Mouse (Mus musculus) stomach, embryonic 14.5 days (tissue): ENCODE data around the gene Mccc2. TPM values are rescaled to one million over a fixed set of nuclear protein-coding genes. Genes with fewer than 3 reads are reported as not detected.

Source experiments
- ATAC-seq: fragments of 200-750 bp; cut with Nextera tagmentation; 2 replicates; pipeline ENCODE4 v1.8.0; 2017; ENCODE audit warnings: low read depth, moderate TSS enrichment; ENCODE audit not compliant: insufficient number of reproducible peaks, insufficient read depth, low FRiP score
- H3K27ac ChIP-seq: fragments of 300-500 bp; sonication (generic); 2 replicates; pipeline ENCODE4 v1.5.1; 2014; ENCODE audit warnings: mild to moderate bottlenecking, low read length, moderate library complexity, mixed read lengths
- H3K27me3 ChIP-seq: fragments of 300-500 bp; sonication (generic); 2 replicates; pipeline ENCODE4 v1.6.1; 2014; ENCODE audit warnings: low read length, control low read depth, mixed read lengths; ENCODE audit not compliant: control insufficient read depth, insufficient read depth
- H3K36me3 ChIP-seq: fragments of 300-500 bp; sonication (generic); 2 replicates; pipeline ENCODE4 v1.6.1; 2014; ENCODE audit warnings: mild to moderate bottlenecking, control low read depth, low read length, moderate library complexity, mixed read lengths; ENCODE audit not compliant: control insufficient read depth, insufficient read depth
- H3K4me1 ChIP-seq: fragments of 300-500 bp; sonication (generic); 2 replicates; pipeline ENCODE4 v1.6.1; 2014; ENCODE audit warnings: low read length, control low read depth, mixed read lengths; ENCODE audit not compliant: control insufficient read depth, insufficient read depth
- H3K4me2 ChIP-seq: fragments of 300-500 bp; sonication (generic); replicated peaks from 2 replicates; pipeline ENCODE4 v1.6.1; 2014; ENCODE audit warnings: low read depth, low read length, control low read depth
- H3K4me3 ChIP-seq: fragments of 300-500 bp; sonication (generic); 2 replicates; pipeline ENCODE4 v1.5.1; 2014; ENCODE audit warnings: low read depth, low read length, control low read depth
- H3K9ac ChIP-seq: fragments of 300-500 bp; sonication (generic); replicated peaks from 2 replicates; pipeline ENCODE4 v1.6.1; 2014; ENCODE audit warnings: low read depth, mild to moderate bottlenecking, control low read depth, low read length, moderate library complexity, mixed read lengths
- H3K9me3 ChIP-seq: fragments of 300-500 bp; sonication (generic); 2 replicates; pipeline ENCODE4 v1.6.1; 2016; ENCODE audit warnings: low read depth, low read length, control low read depth; ENCODE audit not compliant: control insufficient read depth
- WGBS: fragments of 180-500 bp; shearing (Covaris S2); extraction: QIAGEN DNeasy Blood & Tissue Kit; methylation state at CpG from one replicate; pipeline ENCODE4 v1.1.7; 2014; 5-methylcytosine and 5-hydroxymethylcytosine counted together
- polyA plus RNA-seq: library from polyadenylated mRNA; unstranded; fragments of >200 nt; fragmentation: Nextera tagmentation; extraction: Ambion mirVana; gene quantifications from 2 replicates; pipeline ENCODE4 v1.2.1, GENCODE M21; 2014

The Mccc2 gene
- polyA plus RNA-seq, 1 experiment from 2014 or later = 49.3 TPM

GRCm38 (mm10) chr13:99999078-99999477, 16.4 kb downstream of the Mccc2 start:
- 93% methylated on average over 3 of the region's 3 CpGs for WGBS
- Histone ChIP-seq H3K4me3 (no peak overlapping the region), H3K27ac (no peak overlapping the region), H3K9me3 (no peaks in the 10 kb centered on the region), H3K4me2 (no peak overlapping the region), H3K36me3 (no peaks in the 10 kb centered on the region), H3K27me3 (no peaks in the 10 kb centered on the region), H3K9ac (no peak overlapping the region), H3K4me1 (no peaks in the 10 kb centered on the region)
- no peak for ATAC-seq

DNA sequence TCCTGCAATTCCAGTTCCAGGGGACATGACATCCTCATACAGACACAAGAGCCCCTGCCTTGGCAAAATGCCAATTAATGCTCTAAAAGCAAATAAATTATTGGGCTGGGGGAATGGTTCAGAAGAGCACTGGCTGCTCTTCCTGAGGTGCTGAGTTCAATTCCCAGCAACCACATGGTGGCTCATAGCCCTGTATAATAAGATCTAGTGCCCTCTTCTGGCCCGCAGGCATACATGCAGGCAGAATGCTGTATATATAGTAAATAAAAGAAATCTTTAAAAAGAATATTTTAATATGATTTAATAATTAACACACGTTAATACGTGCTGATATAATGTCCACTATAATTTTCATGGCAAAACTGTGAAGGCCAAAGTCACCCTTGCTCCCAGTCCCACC, 17.3 kb downstream of the Mccc2 start:
- H3K27me3 ChIP-seq = no peaks in the 10 kb centered on the region
- ATAC-seq = no peak
- H3K9ac ChIP-seq = no peak overlapping the region
- no peak overlapping the region for H3K27ac ChIP-seq
- no peaks in the 10 kb centered on the region for H3K9me3 ChIP-seq
- H3K36me3 ChIP-seq = no peaks in the 10 kb centered on the region
- 87% methylated on average over 3 of the region's 3 CpGs for WGBS
- H3K4me2 ChIP-seq = no peak overlapping the region
- no peaks in the 10 kb centered on the region for H3K4me1 ChIP-seq
- no peak overlapping the region for H3K4me3 ChIP-seq

DNA sequence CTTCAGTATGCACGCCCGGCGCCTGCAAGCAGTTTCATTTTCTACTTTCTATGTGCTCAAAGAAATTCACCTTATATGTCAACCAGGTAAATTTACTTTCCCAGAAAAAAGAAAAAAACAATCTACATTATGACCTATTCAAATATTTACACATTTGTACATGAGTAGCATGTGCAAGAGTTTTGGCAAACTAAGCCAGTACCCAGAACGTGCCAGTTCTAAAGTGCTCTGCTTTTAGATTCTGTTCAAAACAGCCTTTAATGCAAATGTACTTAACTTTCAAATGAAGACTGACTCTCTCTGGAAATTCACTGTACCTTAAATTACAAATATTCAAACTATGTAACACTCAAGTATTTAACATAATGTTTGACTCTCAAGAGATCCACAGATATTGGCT, 25.8 kb downstream of the Mccc2 start:
- 78% methylated on average over 4 of the region's 4 CpGs for WGBS
- H3K27me3 ChIP-seq = no peaks in the 10 kb centered on the region
- H3K4me1 ChIP-seq = no peaks in the 10 kb centered on the region
- H3K4me2 ChIP-seq = no peak overlapping the region
- no peak overlapping the region for H3K9ac ChIP-seq
- ATAC-seq = no peak
- H3K27ac ChIP-seq = no peak overlapping the region
- no peaks in the 10 kb centered on the region for H3K9me3 ChIP-seq
- peaks cover 12% of the 10 kb centered on the region for H3K36me3 ChIP-seq
- no peak overlapping the region for H3K4me3 ChIP-seq

- Histone ChIP-seq H3K4me2 (no peak overlapping the region), H3K4me1 (no peaks in the 10 kb centered on the region), H3K36me3 (peaks cover 12% of the 10 kb centered on the region), H3K27ac (no peak overlapping the region), H3K9me3 (no peaks in the 10 kb centered on the region), H3K9ac (no peak overlapping the region), H3K4me3 (no peak overlapping the region), H3K27me3 (no peaks in the 10 kb centered on the region)
- no peak for ATAC-seq
- 96% methylated on average over 1 of the region's 1 CpGs for WGBS
These were observed 32.1 kb downstream of the Mccc2 start for GRCm38 (mm10) chr13:99983320-99983719.

- H3K9me3 ChIP-seq = no peaks in the 10 kb centered on the region
- no peak overlapping the region for H3K4me2 ChIP-seq
- ATAC-seq = no peak
- no peaks in the 10 kb centered on the region for H3K27me3 ChIP-seq
- H3K27ac ChIP-seq = no peak overlapping the region
- H3K9ac ChIP-seq = no peak overlapping the region
- 65% methylated on average over 2 of the region's 2 CpGs for WGBS
- H3K4me3 ChIP-seq = no peak overlapping the region
- no peaks in the 10 kb centered on the region for H3K4me1 ChIP-seq
- H3K36me3 ChIP-seq = peaks cover 4% of the 10 kb centered on the region; the same call in 1 of the 2 replicates
These were observed 36.0 kb downstream of the Mccc2 start for GRCm38 (mm10) chr13:99979406-99979805.

GRCm38 (mm10) chr13:99970089-99970488, 45.4 kb downstream of the Mccc2 start:
- H3K4me1 ChIP-seq = no peaks in the 10 kb centered on the region
- H3K4me2 ChIP-seq = no peak overlapping the region
- no peak overlapping the region for H3K9ac ChIP-seq
- H3K27ac ChIP-seq = no peak overlapping the region
- WGBS = 81% methylated on average over 5 of the region's 5 CpGs
- H3K4me3 ChIP-seq = no peak overlapping the region
- no peaks in the 10 kb centered on the region for H3K27me3 ChIP-seq
- no peaks in the 10 kb centered on the region for H3K9me3 ChIP-seq
- ATAC-seq = no peak
- H3K36me3 ChIP-seq = peaks cover 23% of the 10 kb centered on the region

GRCm38 (mm10) chr13:99967013-99967678, 48.3 kb downstream of the Mccc2 start:
- H3K4me2 ChIP-seq = no peak overlapping the region
- H3K36me3 ChIP-seq = peaks cover 23% of the 10 kb centered on the region; the same call in 1 of the 2 replicates
- H3K9me3 ChIP-seq = no peaks in the 10 kb centered on the region
- no peak overlapping the region for H3K4me3 ChIP-seq
- 90% methylated on average over 11 of the region's 11 CpGs for WGBS
- no peak overlapping the region for H3K27ac ChIP-seq
- H3K27me3 ChIP-seq = no peaks in the 10 kb centered on the region
- ATAC-seq = no peak
- no peaks in the 10 kb centered on the region for H3K4me1 ChIP-seq
- H3K9ac ChIP-seq = no peak overlapping the region

- H3K36me3 ChIP-seq = peaks cover 10% of the 10 kb centered on the region; the same call in 1 of the 2 replicates
- 88% methylated on average over 6 of the region's 6 CpGs for WGBS
- H3K4me2 ChIP-seq = no peak overlapping the region
- H3K4me1 ChIP-seq = no peaks in the 10 kb centered on the region
- no peak for ATAC-seq
- no peak overlapping the region for H3K27ac ChIP-seq
- no peaks in the 10 kb centered on the region for H3K27me3 ChIP-seq
- H3K9me3 ChIP-seq = no peaks in the 10 kb centered on the region
- no peak overlapping the region for H3K9ac ChIP-seq
- no peak overlapping the region for H3K4me3 ChIP-seq
These were observed 51.6 kb downstream of the Mccc2 start for GRCm38 (mm10) chr13:99963814-99964213.

GRCm38 (mm10) chr13:99961661-99962060, 53.8 kb downstream of the Mccc2 start:
- Histone ChIP-seq H3K27ac (no peak overlapping the region), H3K36me3 (no peaks in the 10 kb centered on the region; the same call in 1 of the 2 replicates), H3K4me2 (no peak overlapping the region), H3K4me1 (no peaks in the 10 kb centered on the region), H3K9ac (no peak overlapping the region), H3K27me3 (no peaks in the 10 kb centered on the region), H3K4me3 (no peak overlapping the region), H3K9me3 (no peaks in the 10 kb centered on the region)
- WGBS = 91% methylated on average over 4 of the region's 4 CpGs
- no peak for ATAC-seq
